ENCODE assay signal across 9 mouse cellular contexts in genomic region chr5:49525242-49525612, GRCm38 (mm10). TPM values are rescaled to one million over a fixed set of nuclear protein-coding genes. Genes with fewer than 3 reads are reported as not detected.
DNase-seq lines count a peak whose midpoint lies in the region; ATAC-seq and TF ChIP-seq lines count a peak whose summit lies in the region.
"Had no signal": no experiment of that assay in that cellular context is flagged by ENCODE, and none has a peak within 500 bp of the region (broad histone marks: within the 10 kb centered on the region; RNA-seq: fewer than 3 reads in every experiment).

No protein-coding gene starts in this region.

- no peak for TF ChIP-seq POLR2A in olfactory bulb, adult 2 months (IDR thresholded peaks at IDR 0.05; ENCODE audit: insufficient read depth, low read depth, low read length)

- H3K27me3 ChIP-seq in heart, embryonic 14.5 days (ENCODE audit: control insufficient read depth, insufficient read depth, low read length): peaks cover 23% of the 10 kb centered on the region
- peaks cover 30% of the 10 kb centered on the region for H3K27me3 ChIP-seq in forebrain, embryonic 12.5 days

- peak overlapping the region in 1 of 2 experiments; percentile 54; a peak in 1 of 4 replicates for H3K4me3 ChIP-seq in heart, embryonic 14.5 days (ENCODE audit: control insufficient read depth in 1 of 2, insufficient read depth in 1 of 2, low read depth in 1 of 2, low read length in 2 of 2)
- H3K4me3 ChIP-seq in forebrain, embryonic 12.5 days (replicated peaks): peak overlapping the region; percentile 57
- peak overlapping the region; percentile 51; the same call in 1 of the 2 replicates for H3K4me3 ChIP-seq in olfactory bulb, adult 2 months (ENCODE audit: insufficient read depth, low read depth, low read length)

- no peak overlapping the region for H3K9ac ChIP-seq in heart, embryonic 14.5 days (ENCODE audit: low read length)
- H3K9ac ChIP-seq in forebrain, embryonic 12.5 days: no peak overlapping the region

- no peak for DNase-seq in heart, adult 9 months (ENCODE audit: low spot score in 2 of 2)
- DNase-seq in adrenal gland, postnatal 25 days: peak; percentile 1
- DNase-seq in kidney, postnatal 25 days: peak; percentile 31 to 49
- DNase-seq in spleen, adult 12 weeks (ENCODE audit: low spot score): no peak
- no peak for DNase-seq in urinary bladder, postnatal 36 days (ENCODE audit: low spot score in 2 of 2)

- H3K4me2 ChIP-seq in heart, embryonic 14.5 days (ENCODE audit: low read length): peak overlapping the region; percentile 96
- H3K4me2 ChIP-seq in forebrain, embryonic 12.5 days: peak overlapping the region; percentile 98

- no peak for ATAC-seq in heart, embryonic 14.5 days (ENCODE audit: insufficient number of reproducible peaks, insufficient read depth, low FRiP score, low read depth)
- 0 out of 2 replicates have a peak, but pooled peaks have one; percentile 4 for ATAC-seq in forebrain, embryonic 12.5 days (ENCODE audit: low FRiP score)

- 53% methylated on average over 4 of the region's 4 CpGs for WGBS in heart, embryonic 14.5 days
- 70% methylated on average over 4 of the region's 4 CpGs for WGBS in forebrain, embryonic 12.5 days
- 44% methylated on average over 4 of the region's 4 CpGs for WGBS in olfactory bulb, adult 2 months

- no peak overlapping the region for H3K27ac ChIP-seq in heart, embryonic 14.5 days (replicated peaks in 1 of 2; ENCODE audit: control insufficient read depth in 1 of 2, insufficient read depth in 1 of 2, low read depth in 2 of 2, low read length in 2 of 2)
- no peak overlapping the region for H3K27ac ChIP-seq in forebrain, embryonic 12.5 days
- no peak overlapping the region for H3K27ac ChIP-seq in olfactory bulb, adult 2 months (ENCODE audit: insufficient read depth, low read depth, low read length)

- peaks cover 0 to 5% of the 10 kb centered on the region in 2 experiments; a peak in 1 of 4 replicates for H3K4me1 ChIP-seq in heart, embryonic 14.5 days (ENCODE audit: control insufficient read depth in 2 of 2, insufficient read depth in 2 of 2, low read length in 2 of 2)
- peaks cover 4% of the 10 kb centered on the region; the same call in 1 of the 2 replicates for H3K4me1 ChIP-seq in forebrain, embryonic 12.5 days
- no peaks in the 10 kb centered on the region for H3K4me1 ChIP-seq in olfactory bulb, adult 2 months (ENCODE audit: control insufficient read depth, insufficient read depth, low read length)

- no peaks in the 10 kb centered on the region for H3K9me3 ChIP-seq in heart, embryonic 14.5 days (ENCODE audit: control insufficient read depth, low read length)
- H3K9me3 ChIP-seq in forebrain, embryonic 12.5 days: no peaks in the 10 kb centered on the region

- no peaks in the 10 kb centered on the region for H3K36me3 ChIP-seq in heart, embryonic 14.5 days (ENCODE audit: control insufficient read depth, insufficient read depth, low read length)
- no peaks in the 10 kb centered on the region for H3K36me3 ChIP-seq in forebrain, embryonic 12.5 days (replicated peaks)

- no peak for TF ChIP-seq CTCF in olfactory bulb, adult 2 months (IDR thresholded peaks at IDR 0.05; ENCODE audit: insufficient read depth, low read depth, low read length)

RNA-seq across cellular contexts. Expression of gene Kcnip4, which starts 0.5 kb away (rescaled TPM):
- 0.55 and 1.2 TPM in 2 replicates for polyA plus RNA-seq in heart, embryonic 14.5 days (2014; fragmentation: Nextera tagmentation; extraction: Ambion mirVana)
- 3.3 and 3.6 TPM in 2 replicates for total RNA-seq in adrenal gland, postnatal 25 days (2021)
- 2.2 and 2.6 TPM in 2 replicates for polyA plus RNA-seq in forebrain, embryonic 12.5 days (2016; fragmentation: Nextera tagmentation; extraction: Ambion mirVana)
- not detected in 2 replicates for polyA plus RNA-seq in olfactory bulb, adult 2 months (2012; ENCODE audit: insufficient read depth, insufficient read length, low replicate concordance, missing spikeins)
- polyA plus RNA-seq: small intestine, adult 2 months had no signal

Comparison
In these comparisons a context has a peak if more than half of its experiments do, and no peak if none do; other contexts are left out.
1. DNase-seq: peak in adrenal gland, postnatal 25 days (single experiment) and kidney, postnatal 25 days (2 of 2); none in heart, adult 9 months (0 of 2), spleen, adult 12 weeks (single experiment) and urinary bladder, postnatal 36 days (0 of 2).